Mouse (Mus musculus): ENCODE measurements at regions not wholly inside any gene's neighbourhood (a gene's known extent, or its start where the extent isn't known, plus 50 kb on each side); places are given as distances from the start of the nearest gene placed in this dataset.

- Histone ChIP-seq H3K9ac (no peak overlapping the region), H3K4me3 (no peak overlapping the region), H3K4me2 (no peak overlapping the region), H3K27ac (no peak overlapping the region), H3K4me1 (0 out of 2 replicates have a peak, but pooled peaks cover 7% of the 10 kb centered on the region), H3K36me3 (replicated peaks) (no peaks in the 10 kb centered on the region), H3K9me3 (no peaks in the 10 kb centered on the region), H3K27me3 (replicated peaks) (no peaks in the 10 kb centered on the region)
- 75% methylated on average over 3 of the region's 3 CpGs for WGBS
- no peak for ATAC-seq (replicated peaks)
Observed at GRCm38 (mm10) chr8:113916649-113917048, 68.1 kb upstream of the Adamts18 start.

GRCm38 (mm10) chr8:113917197-113917596 lies 68.7 kb upstream of the Adamts18 start:
- H3K27me3 ChIP-seq (replicated peaks): no peaks in the 10 kb centered on the region
- H3K27ac ChIP-seq: no peak overlapping the region
- no peaks in the 10 kb centered on the region for H3K9me3 ChIP-seq
- H3K4me1 ChIP-seq: 0 out of 2 replicates have a peak, but pooled peaks cover 7% of the 10 kb centered on the region
- no peaks in the 10 kb centered on the region for H3K36me3 ChIP-seq (replicated peaks)
- WGBS: 32% methylated on average over 6 of the region's 6 CpGs
- no peak for ATAC-seq (replicated peaks)
- H3K4me3 ChIP-seq: no peak overlapping the region
- no peak overlapping the region for H3K4me2 ChIP-seq
- no peak overlapping the region for H3K9ac ChIP-seq

- WGBS: 72% methylated on average over 2 of the region's 2 CpGs
- H3K9me3 ChIP-seq: no peaks in the 10 kb centered on the region
- ATAC-seq (replicated peaks): no peak
- no peaks in the 10 kb centered on the region for H3K36me3 ChIP-seq (replicated peaks)
- no peak overlapping the region for H3K27ac ChIP-seq
- no peak overlapping the region for H3K4me3 ChIP-seq
- H3K4me2 ChIP-seq: no peak overlapping the region
- no peaks in the 10 kb centered on the region for H3K27me3 ChIP-seq (replicated peaks)
- H3K9ac ChIP-seq: no peak overlapping the region
- 0 out of 2 replicates have a peak, but pooled peaks cover 7% of the 10 kb centered on the region for H3K4me1 ChIP-seq
Observed at GRCm38 (mm10) chr8:113920306-113920705, 71.8 kb upstream of the Adamts18 start.

GRCm38 (mm10) chr8:113923381-113923780 lies 74.8 kb upstream of the Adamts18 start:
- Histone ChIP-seq H3K27ac (no peak overlapping the region), H3K9me3 (no peaks in the 10 kb centered on the region), H3K36me3 (replicated peaks) (no peaks in the 10 kb centered on the region), H3K27me3 (replicated peaks) (no peaks in the 10 kb centered on the region), H3K4me2 (no peak overlapping the region), H3K4me3 (no peak overlapping the region), H3K9ac (no peak overlapping the region), H3K4me1 (no peaks in the 10 kb centered on the region)
- 78% methylated on average over 3 of the region's 3 CpGs for WGBS
- no peak for ATAC-seq (replicated peaks)

- WGBS: 91% methylated on average over 3 of the region's 3 CpGs
Observed at GRCm38 (mm10) chr8:113953721-113954120, 105.2 kb upstream of the Adamts18 start.

GRCm38 (mm10) chr8:113956439-113957043 lies 108.0 kb upstream of the Adamts18 start:
- no peaks in the 10 kb centered on the region for H3K4me1 ChIP-seq
- ATAC-seq (replicated peaks): no peak
- H3K9ac ChIP-seq: no peak overlapping the region
- no peak overlapping the region for H3K27ac ChIP-seq
- no peaks in the 10 kb centered on the region for H3K36me3 ChIP-seq (replicated peaks)
- H3K4me2 ChIP-seq: no peak overlapping the region
- H3K9me3 ChIP-seq: no peaks in the 10 kb centered on the region
- H3K27me3 ChIP-seq (replicated peaks): no peaks in the 10 kb centered on the region
- 91% methylated on average over 14 of the region's 14 CpGs for WGBS
- H3K4me3 ChIP-seq: no peak overlapping the region

More at GRCm38 (mm10) chr8:113953721-113954120, 105.2 kb upstream of the Adamts18 start:
- Histone ChIP-seq H3K4me2 (no peak overlapping the region), H3K4me1 (no peaks in the 10 kb centered on the region), H3K4me3 (no peak overlapping the region), H3K36me3 (replicated peaks) (no peaks in the 10 kb centered on the region), H3K27me3 (replicated peaks) (no peaks in the 10 kb centered on the region), H3K27ac (no peak overlapping the region), H3K9ac (no peak overlapping the region), H3K9me3 (no peaks in the 10 kb centered on the region)
- no peak for ATAC-seq (replicated peaks)

GRCm38 (mm10) chr8:113957821-113958220 lies 109.3 kb upstream of the Adamts18 start:
- Histone ChIP-seq H3K9me3 (no peaks in the 10 kb centered on the region), H3K27ac (no peak overlapping the region), H3K9ac (no peak overlapping the region), H3K36me3 (replicated peaks) (no peaks in the 10 kb centered on the region), H3K4me3 (no peak overlapping the region), H3K27me3 (replicated peaks) (no peaks in the 10 kb centered on the region), H3K4me1 (no peaks in the 10 kb centered on the region), H3K4me2 (no peak overlapping the region)
- 45% methylated on average over 6 of the region's 6 CpGs for WGBS
- ATAC-seq (replicated peaks): no peak

- H3K36me3 ChIP-seq (replicated peaks): no peaks in the 10 kb centered on the region
- WGBS: 75% methylated on average over 5 of the region's 5 CpGs
- no peak overlapping the region for H3K4me2 ChIP-seq
- H3K4me3 ChIP-seq: no peak overlapping the region
- H3K9me3 ChIP-seq: no peaks in the 10 kb centered on the region
- H3K4me1 ChIP-seq: peaks cover 12% of the 10 kb centered on the region; the same call in 1 of the 2 replicates
- no peaks in the 10 kb centered on the region for H3K27me3 ChIP-seq (replicated peaks)
- H3K27ac ChIP-seq: no peak overlapping the region
- no peak for ATAC-seq (replicated peaks)
- no peak overlapping the region for H3K9ac ChIP-seq
Observed at GRCm38 (mm10) chr8:113975810-113976209, 127.3 kb upstream of the Adamts18 start.

- no peaks in the 10 kb centered on the region for H3K36me3 ChIP-seq (replicated peaks)
- H3K4me2 ChIP-seq: no peak overlapping the region
- no peaks in the 10 kb centered on the region for H3K9me3 ChIP-seq
- no peak overlapping the region for H3K4me3 ChIP-seq
- no peak overlapping the region for H3K9ac ChIP-seq
- no peak for ATAC-seq (replicated peaks)
- 37% methylated on average over 4 of the region's 4 CpGs for WGBS
- no peaks in the 10 kb centered on the region for H3K27me3 ChIP-seq (replicated peaks)
- no peak overlapping the region for H3K27ac ChIP-seq
- H3K4me1 ChIP-seq: peaks cover 13% of the 10 kb centered on the region; the same call in 1 of the 2 replicates
Observed at GRCm38 (mm10) chr8:113976626-113977025, 128.1 kb upstream of the Adamts18 start.

GRCm38 (mm10) chr8:113977072-113977471 lies 128.5 kb upstream of the Adamts18 start:
- ATAC-seq (replicated peaks): no peak
- WGBS: 65% methylated on average over 4 of the region's 4 CpGs
- H3K4me3 ChIP-seq: no peak overlapping the region
- H3K4me1 ChIP-seq: peaks cover 15% of the 10 kb centered on the region; the same call in 1 of the 2 replicates
- no peak overlapping the region for H3K9ac ChIP-seq
- no peaks in the 10 kb centered on the region for H3K9me3 ChIP-seq
- H3K27ac ChIP-seq: no peak overlapping the region
- H3K4me2 ChIP-seq: no peak overlapping the region
- no peaks in the 10 kb centered on the region for H3K36me3 ChIP-seq (replicated peaks)
- no peaks in the 10 kb centered on the region for H3K27me3 ChIP-seq (replicated peaks)

- no peak overlapping the region for H3K9ac ChIP-seq
- ATAC-seq (replicated peaks): no peak
- H3K4me3 ChIP-seq: no peak overlapping the region
- no peaks in the 10 kb centered on the region for H3K36me3 ChIP-seq (replicated peaks)
- WGBS: 54% methylated on average over 9 of the region's 9 CpGs
- H3K9me3 ChIP-seq: no peaks in the 10 kb centered on the region
- H3K27me3 ChIP-seq (replicated peaks): no peaks in the 10 kb centered on the region
- H3K4me2 ChIP-seq: no peak overlapping the region
- no peak overlapping the region for H3K27ac ChIP-seq
- H3K4me1 ChIP-seq: peaks cover 15% of the 10 kb centered on the region; the same call in 1 of the 2 replicates
Observed at GRCm38 (mm10) chr8:113978946-113979345, 130.4 kb upstream of the Adamts18 start.

- ATAC-seq (replicated peaks): no peak
- Histone ChIP-seq H3K4me3 (no peak overlapping the region), H3K4me1 (peaks cover 15% of the 10 kb centered on the region; the same call in 1 of the 2 replicates), H3K36me3 (replicated peaks) (no peaks in the 10 kb centered on the region), H3K27me3 (replicated peaks) (no peaks in the 10 kb centered on the region), H3K27ac (no peak overlapping the region), H3K9ac (no peak overlapping the region), H3K4me2 (no peak overlapping the region), H3K9me3 (no peaks in the 10 kb centered on the region)
- WGBS: 97% methylated on average over 5 of the region's 5 CpGs
Observed at GRCm38 (mm10) chr8:113979837-113980236, 131.3 kb upstream of the Adamts18 start.

- Histone ChIP-seq H3K9me3 (no peaks in the 10 kb centered on the region), H3K27ac (no peak overlapping the region), H3K4me1 (peaks cover 15% of the 10 kb centered on the region; the same call in 1 of the 2 replicates), H3K36me3 (replicated peaks) (no peaks in the 10 kb centered on the region), H3K9ac (no peak overlapping the region), H3K4me3 (no peak overlapping the region), H3K4me2 (no peak overlapping the region), H3K27me3 (replicated peaks) (no peaks in the 10 kb centered on the region)
- 43% methylated on average over 1 of the region's 1 CpGs for WGBS
- no peak for ATAC-seq (replicated peaks)
Observed at GRCm38 (mm10) chr8:113981339-113981738, 132.8 kb upstream of the Adamts18 start.

Data from midbrain, embryonic 15.5 days (tissue).